10 mouse cellular contexts compared by ENCODE assay signal in genomic region chr9:106339173-106339558, GRCm38 (mm10). TPM values are rescaled to one million over a fixed set of nuclear protein-coding genes. Genes with fewer than 3 reads are reported as not detected.
DNase-seq lines count a peak whose midpoint lies in the region; ATAC-seq lines count a peak whose summit lies in the region.
"Had no signal": no experiment of that assay in that cellular context is flagged by ENCODE, and none has a peak within 500 bp of the region (broad histone marks: within the 10 kb centered on the region; RNA-seq: fewer than 3 reads in every experiment).

No protein-coding gene starts in this region.

- H3K36me3 ChIP-seq in kidney, embryonic 15.5 days = no peaks in the 10 kb centered on the region
- no peaks in the 10 kb centered on the region for H3K36me3 ChIP-seq in embryonic facial prominence, embryonic 12.5 days
- H3K36me3 ChIP-seq in hindbrain, embryonic 12.5 days = no peaks in the 10 kb centered on the region
- no peaks in the 10 kb centered on the region for H3K36me3 ChIP-seq in midbrain, embryonic 16.5 days (ENCODE audit: control insufficient read depth, insufficient read depth, low read length)

- no peak for DNase-seq in kidney, postnatal 10 days
- no peak for DNase-seq in left cerebral cortex, postnatal 25 days (ENCODE audit: low spot score in 2 of 2)
- no peak for DNase-seq in Muller cell, postnatal 12 days (ENCODE audit: inconsistent ontology term)
- DNase-seq: cerebellum, postnatal 36 days; thymus, adult 2 months had no signal

- no peak overlapping the region for H3K4me2 ChIP-seq in kidney, embryonic 15.5 days
- H3K4me2 ChIP-seq in embryonic facial prominence, embryonic 12.5 days (replicated peaks) = 0 out of 2 replicates have a peak overlapping the region, but pooled peaks have one; percentile 8
- peak overlapping the region; percentile 8; the same call in 1 of the 2 replicates for H3K4me2 ChIP-seq in hindbrain, embryonic 12.5 days (replicated peaks)
- H3K4me2 ChIP-seq in midbrain, embryonic 16.5 days (ENCODE audit: low read length) = no peak overlapping the region

- intact Hi-C loops in left cerebral cortex, postnatal 25 days (cut with DNase I) = no loop called here

- H3K4me3 ChIP-seq in kidney, embryonic 15.5 days (replicated peaks) = no peak overlapping the region
- no peak overlapping the region for H3K4me3 ChIP-seq in embryonic facial prominence, embryonic 12.5 days
- H3K4me3 ChIP-seq in hindbrain, embryonic 12.5 days = no peak overlapping the region
- H3K4me3 ChIP-seq in midbrain, embryonic 16.5 days (ENCODE audit: low read depth, low read length) = no peak overlapping the region

- H3K9ac ChIP-seq in kidney, embryonic 15.5 days = no peak overlapping the region
- H3K9ac ChIP-seq in embryonic facial prominence, embryonic 12.5 days = no peak overlapping the region
- H3K9ac ChIP-seq in hindbrain, embryonic 12.5 days = no peak overlapping the region
- H3K9ac ChIP-seq in midbrain, embryonic 16.5 days (ENCODE audit: low read depth, low read length) = peak overlapping the region; percentile 22; the same call in 1 of the 2 replicates

- no peaks in the 10 kb centered on the region for H3K27me3 ChIP-seq in kidney, embryonic 15.5 days
- H3K27me3 ChIP-seq in embryonic facial prominence, embryonic 12.5 days = no peaks in the 10 kb centered on the region
- no peaks in the 10 kb centered on the region for H3K27me3 ChIP-seq in hindbrain, embryonic 12.5 days
- no peaks in the 10 kb centered on the region for H3K27me3 ChIP-seq in midbrain, embryonic 16.5 days (ENCODE audit: control insufficient read depth, insufficient read depth, low read depth, low read length)

- no peak for ATAC-seq in kidney, embryonic 15.5 days (replicated peaks; ENCODE audit: low FRiP score)
- ATAC-seq in embryonic facial prominence, embryonic 12.5 days (ENCODE audit: insufficient number of reproducible peaks, insufficient read depth, low FRiP score, low TSS enrichment) = peak; percentile 9; the same call in 1 of the 2 replicates
- ATAC-seq in hindbrain, embryonic 12.5 days (ENCODE audit: low FRiP score) = peak; percentile 17; the same call in 1 of the 2 replicates
- no peak for ATAC-seq in midbrain, embryonic 16.5 days
- no peak for ATAC-seq in megakaryocyte progenitor cell, adult 5-6 weeks (replicated peaks; ENCODE audit: poor library complexity)

- peak overlapping the region; percentile 61 for H3K27ac ChIP-seq in kidney, embryonic 15.5 days
- H3K27ac ChIP-seq in embryonic facial prominence, embryonic 12.5 days = peak overlapping the region; percentile 98
- H3K27ac ChIP-seq in hindbrain, embryonic 12.5 days = peak overlapping the region; percentile 84
- peak overlapping the region; percentile 56 for H3K27ac ChIP-seq in midbrain, embryonic 16.5 days (ENCODE audit: low read length)

- 67% methylated on average over 6 of the region's 6 CpGs for WGBS in kidney, embryonic 15.5 days
- WGBS in embryonic facial prominence, embryonic 12.5 days = 32% methylated on average over 6 of the region's 6 CpGs
- WGBS in hindbrain, embryonic 12.5 days = 45% methylated on average over 6 of the region's 6 CpGs
- WGBS in midbrain, embryonic 16.5 days = 52% methylated on average over 6 of the region's 6 CpGs

- no peaks in the 10 kb centered on the region for H3K9me3 ChIP-seq in kidney, embryonic 15.5 days (replicated peaks)
- H3K9me3 ChIP-seq in embryonic facial prominence, embryonic 12.5 days = no peaks in the 10 kb centered on the region
- H3K9me3 ChIP-seq in hindbrain, embryonic 12.5 days (replicated peaks) = no peaks in the 10 kb centered on the region
- H3K9me3 ChIP-seq in midbrain, embryonic 16.5 days (replicated peaks; ENCODE audit: control insufficient read depth, low read length, poor library complexity, severe bottlenecking) = no peaks in the 10 kb centered on the region

- peaks cover 61% of the 10 kb centered on the region for H3K4me1 ChIP-seq in kidney, embryonic 15.5 days
- peaks cover 63% of the 10 kb centered on the region for H3K4me1 ChIP-seq in embryonic facial prominence, embryonic 12.5 days
- peaks cover 54% of the 10 kb centered on the region for H3K4me1 ChIP-seq in hindbrain, embryonic 12.5 days
- peaks cover 13% of the 10 kb centered on the region for H3K4me1 ChIP-seq in midbrain, embryonic 16.5 days (ENCODE audit: control insufficient read depth, insufficient read depth, low read length)

RNA-seq across cellular contexts. Expression of gene Dusp7, which starts 29.3 kb away (rescaled TPM):
- 15.6 and 17.7 TPM in 2 replicates for polyA plus RNA-seq in kidney, embryonic 15.5 days (2015; fragmentation: Nextera tagmentation; extraction: Ambion mirVana)
- 51.1 and 59.2 TPM in 2 replicates for polyA plus RNA-seq in embryonic facial prominence, embryonic 12.5 days (2016; fragmentation: Nextera tagmentation; extraction: Ambion mirVana)
- polyA plus RNA-seq in hindbrain, embryonic 12.5 days (2016; fragmentation: Nextera tagmentation; extraction: Ambion mirVana) = 25.5 and 26.9 TPM in 2 replicates
- polyA plus RNA-seq in midbrain, embryonic 16.5 days (2015; fragmentation: Nextera tagmentation; extraction: Ambion mirVana) = 12.3 and 13.2 TPM in 2 replicates
- total RNA-seq in left cerebral cortex, postnatal 25 days (2021) = 100 to 1,000 TPM; 101 to 109 TPM
- 31.6 and 41.9 TPM in 2 replicates for total RNA-seq in megakaryocyte progenitor cell, adult 5-6 weeks (2015)
- 10.8 and 15.0 TPM in 2 replicates for total RNA-seq in megakaryocyte progenitor cell, adult 5-6 weeks (2017)

RNA-seq across cellular contexts. Expression of gene Poc1a, which starts 58.3 kb away (rescaled TPM):
- polyA plus RNA-seq in kidney, embryonic 15.5 days (2015; fragmentation: Nextera tagmentation; extraction: Ambion mirVana) = 24.5 and 28.0 TPM in 2 replicates
- 25.7 and 27.9 TPM in 2 replicates for polyA plus RNA-seq in embryonic facial prominence, embryonic 12.5 days (2016; fragmentation: Nextera tagmentation; extraction: Ambion mirVana)
- polyA plus RNA-seq in hindbrain, embryonic 12.5 days (2016; fragmentation: Nextera tagmentation; extraction: Ambion mirVana) = 15.4 and 16.4 TPM in 2 replicates
- 8.0 and 9.0 TPM in 2 replicates for polyA plus RNA-seq in midbrain, embryonic 16.5 days (2015; fragmentation: Nextera tagmentation; extraction: Ambion mirVana)
- total RNA-seq in left cerebral cortex, postnatal 25 days (2021) = 10 to 100 TPM; 17.2 to 18.9 TPM
- 38.9 and 50.1 TPM in 2 replicates for total RNA-seq in megakaryocyte progenitor cell, adult 5-6 weeks (2015)
- 33.2 and 43.8 TPM in 2 replicates for total RNA-seq in megakaryocyte progenitor cell, adult 5-6 weeks (2017)

Comparison
In these comparisons a context has a peak if more than half of its experiments do, and no peak if none do; other contexts are left out.
1. ATAC-seq: peak in embryonic facial prominence, embryonic 12.5 days (single experiment) and hindbrain, embryonic 12.5 days (single experiment); none in kidney, embryonic 15.5 days (single experiment), midbrain, embryonic 16.5 days (single experiment) and megakaryocyte progenitor cell, adult 5-6 weeks (single experiment).
2. H3K4me2 ChIP-seq: peak in embryonic facial prominence, embryonic 12.5 days (single experiment) and hindbrain, embryonic 12.5 days (single experiment); none in kidney, embryonic 15.5 days (single experiment) and midbrain, embryonic 16.5 days (single experiment).
3. Peak in every context shown above with its lines, with median percentiles within 50 percentile points of each other: H3K27ac ChIP-seq.